Mouse (Mus musculus) testis, postnatal 10 days (tissue): Measurements from ENCODE around the gene Cyp2j12.
"Not testable (repeated sequence)": the region's sequence is repeated elsewhere in the genome, so short reads cannot be mapped to it uniquely, and the experiment has no call there.

Experiments
- DNase-seq: peaks from one replicate; pipeline ENCODE4 v3.0.0; 2021; ENCODE audit warnings: low spot score

Gene Cyp2j12

DNA sequence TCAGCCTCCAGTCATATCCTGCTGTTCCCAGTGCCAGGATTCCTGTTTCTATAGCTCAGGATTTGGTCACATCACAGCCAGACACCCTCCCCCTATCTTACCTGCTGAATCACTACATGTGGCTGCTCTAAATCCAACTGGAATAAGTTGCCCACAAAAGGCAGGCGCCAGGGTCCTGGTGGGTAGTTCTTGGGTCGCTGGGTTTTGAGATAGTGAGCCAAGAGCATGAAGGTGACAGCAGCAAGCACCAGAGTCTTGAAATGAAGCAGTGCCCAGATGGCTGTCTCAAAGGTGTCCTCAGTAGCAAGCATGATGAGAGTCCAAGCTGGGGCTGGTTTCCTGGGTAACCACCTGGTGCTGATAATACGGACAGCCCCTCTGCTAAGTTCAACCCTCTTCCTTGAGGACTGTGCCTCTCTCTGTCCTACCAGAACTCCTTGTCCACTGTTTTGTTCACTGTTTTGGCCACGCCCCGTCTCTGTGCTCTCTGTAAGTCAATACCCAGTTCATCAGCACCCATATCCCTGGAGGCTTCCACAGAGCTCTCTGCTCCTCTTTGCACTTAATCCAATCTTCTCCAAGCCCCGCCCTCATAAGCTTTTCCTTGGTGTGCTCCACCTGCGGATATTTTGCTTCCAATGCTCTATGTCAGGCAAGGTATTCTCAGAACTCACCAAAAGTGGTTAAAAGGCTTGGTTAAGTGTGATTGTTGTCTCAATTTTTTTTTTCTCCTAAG lies at the start of gene Cyp2j12:
TSS of gene Cyp2j12 (minus strand) at position 421 of the 736 bp plus-strand sequence.
- DNase-seq, result no peak

DNA sequence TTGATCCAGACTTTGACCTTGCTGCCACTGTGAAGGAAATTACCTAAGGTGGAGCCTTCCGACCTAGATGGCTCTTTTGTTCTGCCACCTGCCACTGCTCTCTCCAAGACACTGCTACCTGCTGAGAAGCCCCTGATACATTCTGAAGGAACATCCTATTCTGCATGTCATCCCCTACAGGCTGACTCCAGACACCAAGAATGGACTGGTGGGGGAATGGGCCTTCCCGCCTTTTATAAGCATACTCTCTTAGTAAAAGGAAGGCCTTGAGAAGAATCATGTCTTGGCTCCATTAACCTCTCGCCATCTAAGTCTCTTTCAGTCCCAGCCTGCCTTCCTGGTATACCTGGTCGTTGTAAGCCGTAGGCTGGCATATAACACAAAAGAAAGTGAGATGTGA lies 48.4 kb upstream of the Cyp2j12 start:
- not testable (repeated sequence) for DNase-seq

DNA sequence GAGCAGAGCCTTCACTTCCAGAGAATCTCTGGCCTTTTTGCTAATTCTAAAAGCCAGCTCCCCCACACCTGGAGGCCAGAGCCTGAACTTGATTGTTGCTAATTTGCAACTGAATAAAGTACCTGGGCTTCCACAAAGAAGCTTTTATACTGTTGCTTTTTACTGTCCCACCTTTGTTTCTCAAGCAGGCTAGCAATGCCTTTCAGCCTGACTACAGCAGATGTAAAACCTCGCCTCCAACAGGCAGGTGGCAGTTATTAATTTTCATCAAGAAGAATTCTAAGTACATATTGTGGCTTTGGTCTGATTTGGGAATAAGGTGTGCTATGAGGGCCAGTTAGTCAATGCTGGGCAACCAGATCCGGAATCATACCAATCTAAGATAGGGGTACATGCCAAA lies 47.7 kb upstream of the Cyp2j12 start:
- DNase-seq, result not testable (repeated sequence)

DNA sequence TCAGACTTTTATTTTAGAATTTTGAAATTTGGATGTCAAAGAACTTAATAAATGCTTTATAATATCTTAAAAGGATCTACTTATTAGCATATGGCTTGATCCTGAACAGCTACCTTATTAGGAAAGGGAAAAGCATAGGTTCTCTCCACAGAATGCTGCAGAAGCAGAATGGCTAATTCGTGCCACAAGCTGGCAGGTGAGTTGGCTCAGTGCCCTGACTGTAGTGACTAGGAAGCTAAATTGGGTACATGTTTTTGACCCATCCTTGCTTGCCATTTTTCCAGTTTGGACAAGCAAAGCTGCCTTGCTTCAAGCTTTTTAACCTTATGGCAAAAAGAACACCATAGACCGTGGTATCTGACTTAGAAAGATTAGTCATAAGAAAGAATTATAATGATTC lies 47.2 kb upstream of the Cyp2j12 start:
- not testable (repeated sequence) for DNase-seq

DNA sequence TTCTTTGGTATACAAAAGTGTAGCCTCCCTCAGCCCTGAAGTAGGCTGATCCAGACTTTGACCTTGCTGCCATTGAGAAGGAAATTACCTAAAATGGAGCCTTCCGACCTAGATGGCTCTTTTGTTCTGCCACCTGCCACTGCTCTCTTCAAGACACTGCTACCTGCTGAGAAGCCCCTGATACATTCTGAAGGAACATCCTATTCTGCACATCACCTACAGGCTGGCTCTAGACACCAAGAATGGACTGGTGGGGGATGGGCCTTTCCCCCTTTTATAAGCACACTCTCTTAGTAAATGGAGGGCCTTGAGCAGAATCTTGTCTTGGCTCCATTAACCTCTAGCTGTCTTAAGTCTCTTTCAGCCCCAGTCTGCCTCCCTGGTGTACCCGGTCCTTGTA lies 43.8 kb upstream of the Cyp2j12 start:
- DNase-seq, result not testable (repeated sequence)

DNA sequence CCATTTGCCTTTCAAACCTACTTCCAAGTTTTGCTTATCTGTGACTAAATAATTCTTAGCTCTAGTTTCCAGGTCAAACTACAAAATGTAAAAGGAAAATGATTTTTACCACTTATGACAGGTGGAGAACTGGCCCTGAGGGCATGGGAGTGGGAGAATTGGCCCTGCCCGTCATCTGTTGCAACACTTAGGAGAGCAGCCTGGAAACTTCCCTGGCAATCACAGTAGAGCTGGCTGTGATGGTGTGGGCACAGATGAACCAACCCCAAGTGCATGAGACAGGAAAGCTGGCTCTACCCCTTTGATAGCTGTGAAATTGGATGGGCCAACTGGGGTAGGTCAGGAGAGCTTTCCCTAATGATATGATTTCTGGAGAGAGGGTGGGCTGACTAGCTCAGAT lies 21.9 kb upstream of the Cyp2j12 start:
- DNase-seq, result no peak

DNA sequence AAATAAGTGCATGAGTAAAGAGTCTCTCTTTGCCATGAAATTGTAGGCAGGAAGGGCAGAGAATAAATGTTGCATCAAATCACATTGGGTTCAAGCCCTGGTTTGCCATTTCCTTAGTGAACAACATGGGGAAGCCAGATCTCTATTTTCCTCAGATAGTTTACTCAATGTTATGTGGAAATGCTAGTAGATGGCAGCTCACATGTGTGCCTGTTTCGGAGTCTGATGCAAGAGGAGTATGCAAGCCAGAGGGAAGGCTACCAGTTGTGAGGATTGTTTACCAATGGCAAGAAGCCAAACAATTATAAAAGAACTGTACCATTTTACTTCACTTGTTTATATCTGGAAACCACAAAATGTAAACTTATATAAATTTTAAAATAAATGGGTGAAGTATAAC lies 20.6 kb upstream of the Cyp2j12 start:
- DNase-seq, result no peak

DNA sequence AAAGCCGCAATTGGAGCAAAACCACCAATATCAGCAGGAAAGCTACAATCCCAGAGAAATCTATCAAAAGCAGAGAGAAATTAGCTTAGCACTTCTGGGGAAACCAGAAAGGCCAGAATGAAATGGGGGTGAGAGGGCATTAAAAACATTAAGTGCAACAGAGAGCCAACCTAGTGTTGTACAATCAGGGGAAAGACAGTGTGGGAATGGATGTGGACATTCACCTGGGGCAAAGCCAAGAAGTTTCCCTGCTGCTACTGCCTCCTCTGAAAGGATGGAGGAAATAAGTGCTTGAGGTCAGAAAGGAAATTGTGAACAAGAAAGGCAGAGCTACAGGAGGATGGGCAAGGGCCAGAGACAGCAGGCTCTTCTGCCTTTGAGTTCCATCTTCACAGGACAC lies 1.7 kb downstream of the Cyp2j12 start:
- DNase-seq, result no peak

DNA sequence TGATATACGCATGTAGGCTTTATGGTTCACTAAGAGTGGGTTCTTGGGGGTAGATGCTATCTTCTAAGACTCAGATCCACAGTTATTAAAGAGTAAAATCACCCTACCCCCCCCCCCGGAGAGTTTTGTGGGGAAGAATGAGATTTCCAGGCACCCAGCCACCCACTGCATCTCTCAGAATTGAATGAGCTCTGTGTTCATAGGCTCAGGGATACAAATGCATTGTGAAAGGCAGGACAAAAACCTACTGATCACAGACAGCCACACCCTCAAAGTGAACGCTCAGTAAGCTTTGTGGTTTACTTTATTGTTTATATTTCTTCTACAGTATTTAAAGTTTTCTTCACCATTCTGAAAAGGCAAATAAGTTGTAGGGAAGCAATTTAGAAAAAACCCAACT lies 6.7 kb downstream of the Cyp2j12 start:
- no peak for DNase-seq

DNA sequence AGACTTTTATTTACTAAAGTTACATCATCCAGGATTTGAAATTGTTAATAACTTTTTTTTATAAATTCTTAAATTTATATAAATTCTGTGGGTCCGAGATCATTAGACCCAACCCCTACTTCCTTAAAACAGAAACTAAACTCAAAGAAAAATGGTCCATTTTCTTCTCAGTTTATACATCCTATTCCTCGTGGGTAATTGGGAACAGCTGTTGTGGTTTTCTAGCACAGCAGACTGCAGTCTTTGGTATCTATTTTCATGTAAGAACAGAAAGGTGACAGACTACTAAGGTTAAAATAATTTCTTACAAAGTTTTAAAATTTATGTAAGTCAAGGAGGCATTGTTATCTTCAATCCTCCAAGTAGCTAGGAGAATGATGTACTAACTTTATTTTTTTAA lies 44.1 kb downstream of the Cyp2j12 start:
- DNase-seq, result no peak

DNA sequence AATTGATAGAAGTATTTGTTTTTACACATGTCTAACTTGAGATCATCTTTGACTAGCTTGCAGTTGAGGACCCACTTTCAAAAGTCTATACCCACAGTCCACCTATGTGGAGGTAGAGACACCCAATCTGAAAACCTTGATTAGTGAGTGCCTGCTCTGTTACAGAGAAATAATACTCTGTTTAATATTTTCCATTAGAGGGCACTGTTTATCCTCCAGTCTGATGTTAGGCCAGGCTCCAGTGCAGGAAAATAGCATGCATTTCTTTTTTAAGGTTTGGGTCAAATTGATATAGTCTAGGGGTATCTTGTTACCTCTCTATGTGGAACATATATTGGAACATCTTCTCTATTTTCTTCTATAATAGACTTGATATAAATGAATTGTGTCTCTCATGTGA lies 49.1 kb downstream of the Cyp2j12 start:
- DNase-seq, result no peak

DNA sequence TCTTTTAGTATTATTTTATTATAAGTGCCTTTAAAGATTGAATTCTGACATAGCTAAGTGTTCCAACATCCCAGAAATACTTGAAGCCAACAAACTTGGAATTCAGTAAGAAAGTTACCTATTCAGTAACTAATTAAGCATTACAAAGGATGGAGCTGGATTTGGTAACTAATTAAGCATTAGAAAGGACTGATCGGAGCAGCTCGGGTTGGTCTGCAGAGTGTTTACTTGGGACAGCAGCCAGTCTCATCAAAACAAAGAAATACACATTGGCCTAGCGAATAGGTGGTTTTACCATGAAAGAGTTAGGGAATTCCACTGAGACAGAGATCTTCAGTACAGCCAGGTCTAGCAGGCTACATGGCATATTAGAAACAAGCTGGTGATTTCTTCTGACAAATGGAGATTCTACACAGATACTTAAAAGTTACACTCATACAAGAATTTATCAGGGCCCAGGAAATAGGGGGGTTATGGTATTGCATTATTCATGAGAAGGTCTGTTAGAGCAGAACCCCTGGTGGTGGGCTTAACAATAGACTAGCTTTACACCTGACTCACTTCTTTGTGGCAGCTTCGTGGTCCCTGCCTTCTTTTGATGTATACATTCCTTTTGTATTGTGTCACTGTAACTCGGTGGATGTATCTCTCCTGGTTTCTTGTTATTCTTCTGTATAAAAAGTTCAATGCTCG lies 51.5 kb downstream of the Cyp2j12 start:
- DNase-seq, result not testable (repeated sequence)

DNA sequence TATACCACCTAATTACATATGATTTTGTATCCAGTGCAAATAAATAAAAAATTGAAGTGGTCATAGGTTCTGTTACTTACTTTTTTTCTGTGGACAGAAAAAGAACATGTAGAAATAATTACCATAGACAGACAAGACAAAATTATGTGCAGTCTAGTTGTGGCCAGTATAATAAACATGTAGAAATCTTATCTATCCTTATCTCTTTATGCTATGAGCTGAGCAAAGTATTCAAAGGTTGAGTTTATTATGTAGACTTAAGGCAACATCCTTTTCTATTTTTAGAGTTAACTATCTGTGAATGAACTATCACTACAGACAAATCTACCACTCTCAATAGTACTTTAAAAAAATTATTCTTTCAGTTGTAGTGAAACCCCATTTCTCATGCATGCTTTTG lies 62.6 kb downstream of the Cyp2j12 start:
- no peak for DNase-seq

DNA sequence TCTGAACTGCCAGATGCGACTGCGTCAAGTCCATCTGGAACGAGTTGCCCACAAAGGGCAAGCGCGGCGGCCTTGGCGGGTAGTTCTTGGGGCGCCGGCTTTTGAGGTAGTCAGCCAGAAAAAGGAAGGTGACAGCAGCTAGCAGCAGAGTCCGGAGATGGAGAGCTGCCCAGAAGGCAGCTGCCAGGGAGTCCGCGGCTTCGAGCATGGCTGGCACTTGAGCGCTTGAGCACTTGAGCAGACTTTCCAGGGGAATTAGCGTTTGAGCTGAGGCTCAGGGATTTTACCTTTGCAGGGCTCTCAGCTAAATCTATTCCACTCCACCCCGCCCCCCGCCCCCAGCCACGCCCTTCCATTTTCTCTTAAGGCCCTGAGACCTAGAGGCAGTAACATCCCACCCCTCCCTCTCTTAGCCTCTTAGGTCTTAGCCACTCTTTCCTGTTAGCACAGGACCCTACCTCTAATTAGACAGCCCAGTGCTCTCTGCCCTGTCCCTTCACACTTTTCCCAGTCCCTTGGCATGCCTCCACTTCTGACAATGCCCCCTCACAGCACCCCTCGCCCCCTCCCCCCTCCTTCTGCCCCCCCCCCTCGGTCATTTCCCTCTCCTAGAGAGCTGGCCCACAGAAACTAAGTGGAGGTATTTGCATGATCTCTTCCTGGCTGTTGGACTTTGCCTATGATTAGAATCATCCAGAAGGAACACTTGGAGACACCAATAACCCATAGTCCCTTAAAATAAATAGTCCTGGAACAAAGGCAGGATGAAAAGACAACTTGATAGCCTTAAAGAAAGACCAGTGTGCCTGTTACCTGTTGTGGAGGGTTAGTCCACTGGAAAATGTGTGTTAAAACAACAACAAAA lies 63.5 kb downstream of the Cyp2j12 start, which contains the start of gene Cyp2j13:
TSS of gene Cyp2j13 (minus strand) at position 286 of the 865 bp plus-strand sequence.
- no peak for DNase-seq

DNA sequence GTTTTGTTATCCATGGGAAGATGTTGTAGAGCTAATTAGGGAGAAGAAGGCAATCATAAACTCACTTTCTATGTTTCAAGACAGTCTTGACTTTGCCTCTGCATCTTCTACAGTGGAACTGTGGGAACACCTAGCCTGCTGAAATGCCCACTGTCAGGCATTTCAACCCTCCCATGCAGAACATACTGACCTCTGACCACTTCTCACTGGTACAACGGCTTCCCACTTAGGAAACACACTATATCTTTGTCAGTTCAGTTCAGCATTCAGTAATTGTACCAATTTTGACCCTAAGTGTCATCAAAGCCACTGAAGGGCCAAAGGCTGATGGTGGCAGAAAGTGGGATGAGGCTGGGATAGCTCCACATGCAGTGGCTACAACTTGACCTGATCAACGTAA lies 78.9 kb downstream of the Cyp2j12 start:
- DNase-seq, result no peak

DNA sequence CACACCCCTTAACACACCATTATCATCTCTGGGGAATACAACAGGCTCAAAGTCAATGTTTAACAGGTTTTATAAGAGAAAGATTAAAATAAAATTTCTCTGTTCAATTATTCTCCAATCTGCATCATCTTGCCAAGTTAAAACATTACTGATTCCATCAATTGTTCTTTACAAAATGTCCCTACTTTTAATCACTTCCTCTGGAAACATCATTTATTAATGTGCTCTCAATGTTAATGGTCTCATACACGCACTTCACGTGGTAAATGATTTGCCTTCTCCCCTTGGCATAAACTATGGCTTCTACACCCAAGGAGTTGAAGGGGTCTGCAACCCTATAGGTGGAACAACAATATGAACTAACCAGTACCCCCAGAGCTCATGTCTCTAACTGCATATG lies 80.8 kb downstream of the Cyp2j12 start:
- no peak for DNase-seq
